Mouse (Mus musculus): ENCODE results near the gene Gm10720. TPM values are rescaled to one million over a fixed set of nuclear protein-coding genes. Genes with fewer than 3 reads are reported as not detected.

Gm10720 gene
- polyA plus RNA-seq (2012; rRNA removed): not detected in 2 replicates

DNA sequence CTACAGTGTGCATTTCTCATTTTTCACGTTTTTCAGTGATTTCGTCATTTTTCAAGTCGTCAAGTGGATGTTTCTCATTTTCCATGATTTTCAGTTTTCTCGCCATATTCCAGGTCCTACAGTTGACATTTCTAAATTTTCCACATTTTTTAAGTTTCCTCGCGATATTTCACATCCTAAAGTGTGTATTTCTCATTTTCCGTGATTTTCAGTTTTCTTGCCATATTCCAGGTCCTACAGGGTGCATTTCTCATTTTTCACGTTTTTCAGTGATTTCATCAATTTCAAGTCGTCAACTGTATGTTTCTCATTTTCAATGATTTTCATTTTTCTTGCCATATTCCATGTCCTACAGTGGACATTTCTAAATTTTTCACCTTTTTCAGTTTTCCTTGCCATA lies at the start of gene Gm10720:
TSS of gene Gm10720 (plus strand) at position 301 of the 400 bp plus-strand sequence.

DNA sequence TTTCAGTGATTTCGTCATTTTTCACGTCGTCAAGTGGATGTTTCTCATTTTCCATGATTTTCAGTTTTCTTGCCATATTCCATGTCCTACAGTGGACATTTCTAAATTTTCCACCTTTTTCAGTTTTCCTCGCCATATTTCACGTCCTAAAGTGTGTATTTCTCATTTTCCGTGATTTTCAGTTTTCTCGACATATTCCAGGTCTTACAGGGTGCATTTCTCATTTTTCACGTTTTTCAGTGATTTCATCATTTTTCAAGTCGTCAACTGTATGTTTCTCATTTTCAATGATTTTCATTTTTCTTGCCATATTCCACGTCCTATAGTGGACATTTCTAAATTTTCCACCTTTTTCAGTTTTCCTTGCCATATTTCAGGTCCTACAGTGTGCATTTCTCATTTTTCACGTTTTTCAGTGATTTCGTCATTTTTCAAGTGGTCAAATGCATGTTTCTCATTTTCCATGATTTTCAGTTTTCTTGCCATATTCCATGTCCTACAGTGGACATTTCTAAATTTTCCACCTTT lies 14.9 kb upstream of the Gm10720 start, which contains the start of gene Gm10722:
TSS of gene Gm10722 (plus strand) at position 478 of the 528 bp plus-strand sequence.

DNA sequence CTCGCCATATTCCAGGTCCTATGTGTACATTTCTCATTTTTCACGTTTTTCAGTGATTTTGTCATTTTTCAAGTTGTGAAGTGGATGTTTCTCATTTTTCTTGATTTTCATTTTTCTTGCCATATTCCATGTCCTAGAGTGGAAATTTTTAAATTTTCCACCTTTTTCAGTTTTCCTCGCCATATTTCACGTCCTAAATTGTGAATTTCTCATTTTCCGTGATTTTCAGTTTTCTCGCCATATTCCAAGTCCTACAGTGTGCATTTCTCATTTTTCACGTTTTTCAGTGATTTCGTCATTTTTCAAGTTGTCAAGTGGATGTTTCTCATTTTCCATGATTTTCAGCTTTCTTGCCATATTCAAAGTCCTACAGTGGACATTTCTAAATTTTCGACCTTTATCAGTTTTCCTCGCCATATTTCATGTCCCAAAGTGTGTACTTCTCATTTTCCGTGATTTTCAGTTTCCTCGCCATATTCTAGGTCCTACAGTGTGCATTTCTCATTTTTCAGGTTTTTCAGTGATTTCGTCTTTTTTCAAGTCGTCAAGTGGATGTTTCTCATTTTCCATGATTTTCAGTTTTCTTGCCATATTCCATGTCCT lies 12.6 kb upstream of the Gm10720 start, which contains the start of gene Gm11168:
TSS of gene Gm11168 (plus strand) at position 553 of the 603 bp plus-strand sequence.

GRCm38 (mm10) chr9:3012733-3013279 lies 2.6 kb upstream of the Gm10720 start, which contains the start of gene Gm10721:
TSS of gene Gm10721 (plus strand) at chr9:3013140.

DNA sequence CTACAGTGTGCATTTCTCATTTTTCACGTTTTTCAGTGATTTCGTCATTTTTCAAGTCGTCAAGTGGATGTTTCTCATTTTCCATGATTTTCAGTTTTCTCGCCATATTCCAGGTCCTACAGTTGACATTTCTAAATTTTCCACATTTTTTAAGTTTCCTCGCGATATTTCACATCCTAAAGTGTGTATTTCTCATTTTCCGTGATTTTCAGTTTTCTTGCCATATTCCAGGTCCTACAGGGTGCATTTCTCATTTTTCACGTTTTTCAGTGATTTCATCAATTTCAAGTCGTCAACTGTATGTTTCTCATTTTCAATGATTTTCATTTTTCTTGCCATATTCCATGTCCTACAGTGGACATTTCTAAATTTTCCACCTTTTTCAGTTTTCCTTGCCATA lies 1.7 kb downstream of the Gm10720 start, which contains the start of gene Gm10719:
TSS of gene Gm10719 (plus strand) at position 301 of the 400 bp plus-strand sequence.

GRCm38 (mm10) chr9:3023312-3023984 lies 8.0 kb downstream of the Gm10720 start, which contains the start of gene Gm10718:
TSS of gene Gm10718 (plus strand) at chr9:3023547.

DNA sequence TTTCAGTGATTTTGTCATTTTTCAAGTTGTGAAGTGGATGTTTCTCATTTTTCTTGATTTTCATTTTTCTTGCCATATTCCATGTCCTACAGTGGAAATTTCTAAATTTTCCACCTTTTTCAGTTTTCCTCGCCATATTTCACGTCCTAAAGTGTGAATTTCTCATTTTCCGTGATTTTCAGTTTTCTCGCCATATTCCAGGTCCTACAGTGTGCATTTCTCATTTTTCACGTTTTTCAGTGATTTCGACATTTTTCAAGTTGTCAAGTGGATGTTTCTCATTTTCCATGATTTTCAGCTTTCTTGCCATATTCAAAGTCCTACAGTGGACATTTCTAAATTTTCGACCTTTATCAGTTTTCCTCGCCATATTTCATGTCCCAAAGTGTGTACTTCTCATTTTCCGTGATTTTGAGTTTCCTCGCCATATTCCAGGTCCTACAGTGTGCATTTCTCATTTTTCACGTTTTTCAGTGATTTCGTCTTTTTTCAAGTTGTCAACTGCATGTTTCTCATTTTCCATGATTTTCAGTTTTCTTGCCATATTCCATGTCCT lies 9.5 kb downstream of the Gm10720 start, which contains the start of gene Gm10717:
TSS of gene Gm10717 (plus strand) at position 506 of the 556 bp plus-strand sequence.

DNA sequence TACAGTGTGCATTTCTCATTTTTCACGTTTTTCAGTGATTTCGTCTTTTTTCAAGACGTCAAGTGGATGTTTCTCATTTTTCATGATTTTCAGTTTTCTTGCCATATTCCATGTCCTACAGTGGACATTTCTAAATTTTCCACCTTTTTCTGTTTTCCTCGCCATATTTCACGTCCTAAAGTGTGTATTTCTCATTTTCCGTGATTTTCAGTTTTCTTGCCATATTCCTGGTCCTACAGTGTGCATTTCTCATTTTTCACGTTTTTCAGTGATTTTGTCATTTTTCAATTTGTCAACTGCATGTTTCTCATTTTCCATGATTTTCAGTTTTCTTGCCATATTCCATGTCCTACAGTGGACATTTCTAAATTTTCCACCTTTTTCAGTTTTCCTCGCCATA lies 18.8 kb downstream of the Gm10720 start, which contains the start of gene Gm17535:
TSS of gene Gm17535 (plus strand) at position 301 of the 400 bp plus-strand sequence.

DNA sequence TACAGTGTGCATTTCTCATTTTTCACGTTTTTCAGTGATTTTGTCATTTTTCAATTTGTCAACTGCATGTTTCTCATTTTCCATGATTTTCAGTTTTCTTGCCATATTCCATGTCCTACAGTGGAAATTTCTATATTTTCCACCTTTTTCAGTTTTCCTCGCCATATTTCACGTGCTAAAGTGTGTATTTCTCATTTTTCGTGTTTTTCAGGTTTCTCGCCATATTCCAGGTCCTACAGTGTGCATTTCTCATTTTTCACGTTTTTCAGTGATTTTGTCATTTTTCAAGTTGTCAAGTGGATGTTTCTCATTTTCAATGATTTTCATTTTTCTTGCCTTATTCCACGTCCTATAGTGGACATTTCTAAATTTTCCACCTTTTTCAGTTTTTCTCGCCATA lies 21.1 kb downstream of the Gm10720 start, which contains the start of gene Gm10715:
TSS of gene Gm10715 (plus strand) at position 301 of the 400 bp plus-strand sequence.

Other genes with a start within 250 kb of the Gm10720 start
- not detected in 2 replicates for gene Gm10722, start 14.7 kb upstream of the Gm10720 start, polyA plus RNA-seq (2012; rRNA removed)
- gene Gm11168, start 12.3 kb upstream of the Gm10720 start, polyA plus RNA-seq (2012; rRNA removed): not detected in 2 replicates
- gene Gm10721, start 2.5 kb upstream of the Gm10720 start, polyA plus RNA-seq (2012; rRNA removed): not detected in 2 replicates
- not detected in 2 replicates for gene Gm10719, start 1.8 kb downstream of the Gm10720 start, polyA plus RNA-seq (2012; rRNA removed)
- gene Gm10718, start 7.9 kb downstream of the Gm10720 start, polyA plus RNA-seq (2012; rRNA removed): not detected in 2 replicates
- gene Gm10717, start 9.8 kb downstream of the Gm10720 start, polyA plus RNA-seq (2012; rRNA removed): not detected in 2 replicates
- not detected in 2 replicates for gene Gm17535, start 18.9 kb downstream of the Gm10720 start, polyA plus RNA-seq (2012; rRNA removed)
- gene Gm10715, start 21.2 kb downstream of the Gm10720 start, polyA plus RNA-seq (2012; rRNA removed): not detected in 2 replicates